Mouse (Mus musculus): ENCODE measurements around the gene Hmgcs1. TPM values are rescaled to one million over a fixed set of nuclear protein-coding genes. Genes with fewer than 3 reads are reported as not detected.
"Not testable (repeated sequence)": the region's sequence is repeated elsewhere in the genome, so short reads cannot be mapped to it uniquely, and the experiment has no call there.

Hmgcs1 gene
- polyA plus RNA-seq, 1 experiment from 2014 or later: 140 TPM

- peaks cover 8% of the 10 kb centered on the region for H3K36me3 ChIP-seq (ENCODE audit: control insufficient read depth, insufficient read depth, low read length)
- ATAC-seq (ENCODE audit: low FRiP score, low TSS enrichment): peak; percentile 52; the same call in 1 of the 2 replicates
- WGBS: 49% methylated on average over 4 of the region's 4 CpGs
- H3K9ac ChIP-seq (ENCODE audit: low read length): no peak overlapping the region; the same call in 1 of the 2 replicates
- no peaks in the 10 kb centered on the region for H3K27me3 ChIP-seq (ENCODE audit: control insufficient read depth, insufficient read depth, low read length)
- H3K4me1 ChIP-seq (replicated peaks; ENCODE audit: control insufficient read depth, insufficient read depth): 0 out of 2 replicates have a peak, but pooled peaks cover 2% of the 10 kb centered on the region
- no peak for TF ChIP-seq EP300 (optimal IDR thresholded peaks at IDR 0.05)
- no peak for TF ChIP-seq CTCF (IDR thresholded peaks at IDR 0.05; ENCODE audit: low read depth)
- DNase-seq (ENCODE audit: low spot score): no peak
- H3K4me2 ChIP-seq (replicated peaks; ENCODE audit: low read depth): no peak overlapping the region
- no peaks in the 10 kb centered on the region for H3K9me3 ChIP-seq (ENCODE audit: control insufficient read depth, low read length)
- peak overlapping the region; percentile 67; the same call in 1 of the 2 replicates for H3K27ac ChIP-seq (replicated peaks)
- H3K4me3 ChIP-seq (ENCODE audit: low read depth, low read length): no peak overlapping the region
Observed at GRCm38 (mm10) chr13:119695676-119696075, 5.5 kb downstream of the Hmgcs1 start.

GRCm38 (mm10) chr13:119696496-119696895 lies 6.3 kb downstream of the Hmgcs1 start:
- H3K4me3 ChIP-seq (ENCODE audit: low read depth, low read length): no peak overlapping the region
- no peak overlapping the region for H3K27ac ChIP-seq (replicated peaks)
- no peaks in the 10 kb centered on the region for H3K27me3 ChIP-seq (ENCODE audit: control insufficient read depth, insufficient read depth, low read length)
- H3K4me2 ChIP-seq (replicated peaks; ENCODE audit: low read depth): no peak overlapping the region
- 52% methylated on average over 1 of the region's 1 CpGs for WGBS
- 0 out of 2 replicates have a peak, but pooled peaks cover 2% of the 10 kb centered on the region for H3K4me1 ChIP-seq (replicated peaks; ENCODE audit: control insufficient read depth, insufficient read depth)
- TF ChIP-seq EP300 (optimal IDR thresholded peaks at IDR 0.05) (no peak), CTCF (IDR thresholded peaks at IDR 0.05; ENCODE audit: low read depth) (no peak)
- DNase-seq (ENCODE audit: low spot score): no peak
- H3K36me3 ChIP-seq (ENCODE audit: control insufficient read depth, insufficient read depth, low read length): peaks cover 13% of the 10 kb centered on the region
- H3K9ac ChIP-seq (ENCODE audit: low read length): no peak overlapping the region
- no peaks in the 10 kb centered on the region for H3K9me3 ChIP-seq (ENCODE audit: control insufficient read depth, low read length)
- no peak for ATAC-seq (ENCODE audit: low FRiP score, low TSS enrichment)

- 83% methylated on average over 4 of the region's 4 CpGs for WGBS
- peaks cover 21% of the 10 kb centered on the region for H3K36me3 ChIP-seq (ENCODE audit: control insufficient read depth, insufficient read depth, low read length)
Observed at GRCm38 (mm10) chr13:119698436-119698835, 8.3 kb downstream of the Hmgcs1 start.

GRCm38 (mm10) chr13:119704280-119704679 lies 14.1 kb downstream of the Hmgcs1 start:
- WGBS: 78% methylated on average over 7 of the region's 7 CpGs
- TF ChIP-seq CTCF (IDR thresholded peaks at IDR 0.05; ENCODE audit: low read depth): no peak
- TF ChIP-seq EP300 (optimal IDR thresholded peaks at IDR 0.05): no peak
- no peaks in the 10 kb centered on the region for H3K9me3 ChIP-seq (ENCODE audit: control insufficient read depth, low read length)
- no peak overlapping the region for H3K27ac ChIP-seq (replicated peaks)
- ATAC-seq (ENCODE audit: low FRiP score, low TSS enrichment) (no peak), DNase-seq (ENCODE audit: low spot score) (no peak)
- H3K4me1 ChIP-seq (replicated peaks; ENCODE audit: control insufficient read depth, insufficient read depth): no peaks in the 10 kb centered on the region
- no peak overlapping the region for H3K4me3 ChIP-seq (ENCODE audit: low read depth, low read length)
- no peaks in the 10 kb centered on the region for H3K27me3 ChIP-seq (ENCODE audit: control insufficient read depth, insufficient read depth, low read length)
- H3K36me3 ChIP-seq (ENCODE audit: control insufficient read depth, insufficient read depth, low read length): peaks cover 32% of the 10 kb centered on the region
- no peak overlapping the region for H3K4me2 ChIP-seq (replicated peaks; ENCODE audit: low read depth)
- no peak overlapping the region for H3K9ac ChIP-seq (ENCODE audit: low read length)

More at GRCm38 (mm10) chr13:119698436-119698835, 8.3 kb downstream of the Hmgcs1 start:
- Histone ChIP-seq H3K9ac (ENCODE audit: low read length) (no peak overlapping the region), H3K27ac (replicated peaks) (no peak overlapping the region), H3K9me3 (ENCODE audit: control insufficient read depth, low read length) (no peaks in the 10 kb centered on the region), H3K4me1 (replicated peaks; ENCODE audit: control insufficient read depth, insufficient read depth) (no peaks in the 10 kb centered on the region), H3K4me2 (replicated peaks; ENCODE audit: low read depth) (no peak overlapping the region), H3K4me3 (ENCODE audit: low read depth, low read length) (no peak overlapping the region), H3K27me3 (ENCODE audit: control insufficient read depth, insufficient read depth, low read length) (no peaks in the 10 kb centered on the region)
- no peak for TF ChIP-seq EP300 (optimal IDR thresholded peaks at IDR 0.05)
- no peak for TF ChIP-seq CTCF (IDR thresholded peaks at IDR 0.05; ENCODE audit: low read depth)
- DNase-seq (ENCODE audit: low spot score) (no peak), ATAC-seq (ENCODE audit: low FRiP score, low TSS enrichment) (no peak)

GRCm38 (mm10) chr13:119706278-119706880 lies 16.2 kb downstream of the Hmgcs1 start:
- not testable (repeated sequence) for H3K4me2 ChIP-seq (replicated peaks; ENCODE audit: low read depth); H3K27ac ChIP-seq (replicated peaks); H3K27me3 ChIP-seq (ENCODE audit: control insufficient read depth, insufficient read depth, low read length); H3K9me3 ChIP-seq (ENCODE audit: control insufficient read depth, low read length); ATAC-seq (ENCODE audit: low FRiP score, low TSS enrichment); DNase-seq (ENCODE audit: low spot score); H3K4me1 ChIP-seq (replicated peaks; ENCODE audit: control insufficient read depth, insufficient read depth); H3K4me3 ChIP-seq (ENCODE audit: low read depth, low read length); H3K9ac ChIP-seq (ENCODE audit: low read length)
- H3K36me3 ChIP-seq (ENCODE audit: control insufficient read depth, insufficient read depth, low read length): peaks cover 21% of the 10 kb centered on the region
- WGBS: 77% methylated on average over 7 of the region's 8 CpGs

- ATAC-seq (ENCODE audit: low FRiP score, low TSS enrichment) (no peak), DNase-seq (ENCODE audit: low spot score) (no peak)
- H3K4me1 ChIP-seq (replicated peaks; ENCODE audit: control insufficient read depth, insufficient read depth): no peaks in the 10 kb centered on the region
- no peak overlapping the region for H3K4me2 ChIP-seq (replicated peaks; ENCODE audit: low read depth)
- TF ChIP-seq EP300 (optimal IDR thresholded peaks at IDR 0.05) (no peak), CTCF (IDR thresholded peaks at IDR 0.05; ENCODE audit: low read depth) (no peak)
- H3K36me3 ChIP-seq (ENCODE audit: control insufficient read depth, insufficient read depth, low read length): peaks cover 21% of the 10 kb centered on the region
- H3K9me3 ChIP-seq (ENCODE audit: control insufficient read depth, low read length): no peaks in the 10 kb centered on the region
- H3K9ac ChIP-seq (ENCODE audit: low read length): no peak overlapping the region
- 50% methylated on average over 7 of the region's 7 CpGs for WGBS
- H3K4me3 ChIP-seq (ENCODE audit: low read depth, low read length): no peak overlapping the region
- H3K27me3 ChIP-seq (ENCODE audit: control insufficient read depth, insufficient read depth, low read length): no peaks in the 10 kb centered on the region
- no peak overlapping the region for H3K27ac ChIP-seq (replicated peaks)
Observed at GRCm38 (mm10) chr13:119706953-119707352, 16.8 kb downstream of the Hmgcs1 start.
